Mouse (Mus musculus): ENCODE measurements around the gene Cdk12.

Cdk12 gene

DNA sequence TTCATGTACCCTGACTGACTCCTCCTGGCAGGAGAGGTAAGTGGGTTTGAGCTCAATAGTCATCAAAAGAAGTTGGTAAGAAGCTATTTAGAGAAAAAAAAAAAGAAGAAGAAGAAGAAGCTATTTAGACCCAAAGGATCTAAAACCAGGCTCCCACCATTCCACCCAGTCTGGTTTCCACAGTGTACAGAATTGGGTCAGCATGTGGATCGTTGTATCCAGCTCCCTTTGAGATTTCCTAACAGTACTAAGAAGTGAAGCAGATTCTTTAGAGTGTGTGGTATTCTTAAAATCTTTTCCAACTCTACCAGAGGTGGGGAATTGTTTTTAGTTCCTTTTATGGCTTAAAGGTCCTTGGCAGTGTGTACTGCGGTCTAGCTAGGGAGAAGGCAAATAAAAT is 50.9 kb downstream of the Cdk12 start:
- no peak for DNase-seq (ENCODE audit: low spot score in 2 of 2)

GRCm38 (mm10) chr11:98260706-98261479 is 58.0 kb downstream of the Cdk12 start:
- no peak for DNase-seq (ENCODE audit: low spot score in 2 of 2)

- peak; percentile 94 to 95 for DNase-seq (ENCODE audit: low spot score in 2 of 2)
These were observed 62.2 kb downstream of the Cdk12 start for GRCm38 (mm10) chr11:98265039-98265438.

DNA sequence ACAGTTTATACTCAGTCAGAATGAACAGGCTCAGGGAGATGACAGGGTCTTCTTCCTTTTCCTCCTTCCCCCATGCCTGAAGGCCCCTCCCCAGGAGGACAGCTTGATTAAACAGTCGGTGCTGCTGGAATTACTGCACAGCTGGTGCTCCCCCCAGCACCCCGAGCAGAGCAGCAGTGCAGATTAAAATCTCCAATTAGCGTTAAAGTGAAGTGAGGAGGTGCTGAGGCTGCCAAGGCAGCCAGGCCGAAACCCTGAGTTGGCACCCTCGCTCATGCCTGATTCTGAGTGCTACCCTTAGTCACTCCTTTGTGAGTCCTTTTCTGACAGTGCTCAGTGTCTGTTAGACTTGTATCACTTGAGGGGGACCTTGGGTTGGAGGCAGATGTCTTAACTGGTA is 63.0 kb downstream of the Cdk12 start:
- no peak for DNase-seq (ENCODE audit: low spot score in 2 of 2)

DNA sequence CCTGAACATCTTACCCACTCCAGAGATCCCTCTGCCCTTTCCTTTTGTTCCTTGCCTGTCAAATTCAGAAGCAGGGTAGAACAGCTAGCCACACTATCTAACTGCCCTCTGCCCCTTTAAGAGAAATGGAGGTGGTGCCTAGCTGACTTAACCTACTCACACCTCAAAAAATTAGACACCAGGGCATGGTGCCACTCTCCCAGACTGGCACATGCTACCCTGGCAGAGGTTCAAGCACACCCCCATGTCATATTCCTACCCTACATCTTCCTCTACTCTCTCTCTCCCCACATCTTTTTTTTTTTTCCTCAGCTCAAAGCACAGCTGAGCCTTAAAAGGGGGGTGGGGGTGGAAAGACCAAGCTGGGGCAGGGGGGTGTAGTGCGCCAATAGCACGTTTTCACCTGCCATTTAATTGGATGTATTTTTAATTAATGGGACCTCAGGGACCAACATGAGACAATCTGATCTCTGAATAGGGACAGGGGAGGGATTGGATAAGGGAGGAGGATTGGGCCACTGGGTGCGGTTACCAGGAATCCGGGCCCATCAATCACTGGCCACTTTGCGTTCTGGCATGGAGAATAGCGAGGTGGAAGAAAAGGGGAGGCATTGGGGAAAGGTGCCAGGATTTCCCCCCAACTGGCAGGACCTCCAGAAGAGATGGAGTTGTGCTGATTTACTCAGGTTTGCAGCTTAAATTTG is 64.0 kb downstream of the Cdk12 start:
- no peak for DNase-seq (ENCODE audit: low spot score in 2 of 2)

DNA sequence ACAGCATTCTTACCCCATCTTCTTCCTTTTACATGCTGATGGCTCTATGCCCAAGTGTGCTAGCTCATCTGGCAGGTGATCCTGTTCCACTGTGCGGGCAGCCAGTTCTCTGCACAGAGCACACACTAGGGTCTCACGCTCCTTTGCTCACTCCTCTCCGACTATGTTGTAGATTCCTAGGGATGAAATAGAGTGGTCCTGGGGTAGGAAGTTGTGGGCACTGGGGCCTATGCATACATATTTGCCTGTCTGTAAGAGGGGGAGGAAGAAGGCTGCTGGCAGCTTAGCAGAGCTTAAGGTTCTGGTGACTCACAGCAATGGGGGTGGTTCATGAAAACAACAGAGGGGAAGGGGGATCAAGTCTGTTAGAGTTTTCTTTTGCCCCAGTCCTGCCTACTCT is 67.2 kb downstream of the Cdk12 start:
- peak; percentile 61 to 68 for DNase-seq (ENCODE audit: low spot score in 2 of 2)

GRCm38 (mm10) chr11:98270466-98270865 is 67.6 kb downstream of the Cdk12 start:
- no peak for DNase-seq (ENCODE audit: low spot score in 2 of 2)

- DNase-seq (ENCODE audit: low spot score in 2 of 2), result no peak
These were observed 80.9 kb downstream of the Cdk12 start for GRCm38 (mm10) chr11:98283740-98284139.

DNA sequence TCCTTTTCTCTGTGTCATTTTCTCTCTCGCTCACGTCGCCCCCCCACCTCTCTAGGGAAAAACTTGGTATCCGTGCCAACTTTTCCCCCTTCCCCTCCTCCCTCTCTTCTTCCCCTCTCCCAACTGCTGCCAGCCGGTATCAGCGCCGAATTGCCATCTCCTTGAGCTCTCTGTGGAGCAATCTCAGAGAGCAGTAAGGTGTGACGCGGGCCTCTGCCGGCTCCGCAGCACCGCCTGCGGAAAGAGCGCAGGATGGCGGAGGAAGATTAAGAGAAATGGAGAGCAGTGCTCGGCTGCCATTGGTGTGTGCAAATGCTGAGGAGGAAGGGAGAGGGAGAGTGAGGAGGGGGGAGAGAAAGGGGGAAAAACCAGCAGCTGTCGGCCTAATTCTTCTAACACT is 81.4 kb downstream of the Cdk12 start:
- DNase-seq (ENCODE audit: low spot score in 2 of 2), result peak; percentile 57 to 64

DNA sequence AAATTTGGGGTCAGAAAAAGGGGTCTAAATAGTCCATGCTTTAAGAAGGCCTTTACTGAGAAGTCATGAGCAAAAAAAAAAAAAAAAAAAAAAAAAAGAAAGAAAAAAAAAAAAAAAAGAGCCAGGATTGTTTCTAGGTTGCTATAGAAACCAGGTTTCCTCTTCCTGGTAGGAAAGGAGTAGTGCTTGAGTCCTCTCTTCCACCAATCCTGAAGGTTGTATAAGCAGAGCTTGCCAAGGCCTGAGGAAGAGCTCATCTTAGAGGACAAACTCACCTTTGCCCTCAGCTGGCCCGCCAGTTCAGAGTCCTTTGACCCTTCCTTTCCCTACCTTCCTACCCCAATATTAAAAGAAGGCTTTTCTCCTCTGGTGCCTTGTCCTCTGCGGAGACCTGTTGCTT is 82.5 kb downstream of the Cdk12 start:
- no peak for DNase-seq (ENCODE audit: low spot score in 2 of 2)

- no peak for DNase-seq (ENCODE audit: low spot score in 2 of 2)
These were observed 84.7 kb downstream of the Cdk12 start for GRCm38 (mm10) chr11:98287531-98287930.

DNA sequence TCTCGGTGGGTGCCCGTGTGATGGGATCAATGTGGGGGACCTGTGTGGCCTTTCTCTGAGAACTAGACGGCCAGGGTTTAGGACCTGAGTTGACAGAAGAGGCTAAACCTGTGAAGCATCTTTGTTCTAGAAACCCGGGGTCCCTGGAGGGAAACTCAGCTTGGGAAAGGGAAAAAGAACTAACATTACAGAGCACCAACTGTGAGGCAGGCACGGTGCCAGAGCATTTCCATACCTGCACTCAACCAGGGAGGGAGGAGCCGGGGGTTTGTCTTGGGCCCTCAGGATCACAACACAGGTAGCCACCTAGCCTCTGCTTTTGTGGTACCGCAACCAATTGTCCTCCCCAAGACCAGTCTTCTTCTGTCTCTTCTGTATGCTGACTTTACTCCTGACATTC is 85.1 kb downstream of the Cdk12 start:
- no peak for DNase-seq (ENCODE audit: low spot score in 2 of 2)

DNA sequence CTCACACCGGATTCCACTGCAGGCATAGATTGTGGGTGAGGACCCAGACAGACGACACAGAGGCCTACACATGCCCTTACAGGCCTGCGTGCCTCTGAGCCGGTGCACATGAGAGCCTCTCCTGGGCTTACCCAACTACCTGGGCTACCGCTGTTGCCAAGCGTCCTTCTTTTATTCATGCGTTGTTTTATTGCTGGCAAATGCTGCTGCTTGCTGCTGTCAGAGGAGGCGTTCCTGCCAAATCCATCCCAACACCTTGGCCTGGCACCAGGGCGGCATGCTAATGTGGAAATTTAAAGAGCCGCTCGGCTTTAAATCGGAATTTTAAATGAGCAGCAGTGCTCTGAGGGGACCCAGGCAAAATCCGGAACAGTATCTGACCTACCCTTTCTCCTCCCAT is 87.0 kb downstream of the Cdk12 start:
- DNase-seq (ENCODE audit: low spot score in 2 of 2), result peak in 1 of 2 experiments; percentile 43

DNA sequence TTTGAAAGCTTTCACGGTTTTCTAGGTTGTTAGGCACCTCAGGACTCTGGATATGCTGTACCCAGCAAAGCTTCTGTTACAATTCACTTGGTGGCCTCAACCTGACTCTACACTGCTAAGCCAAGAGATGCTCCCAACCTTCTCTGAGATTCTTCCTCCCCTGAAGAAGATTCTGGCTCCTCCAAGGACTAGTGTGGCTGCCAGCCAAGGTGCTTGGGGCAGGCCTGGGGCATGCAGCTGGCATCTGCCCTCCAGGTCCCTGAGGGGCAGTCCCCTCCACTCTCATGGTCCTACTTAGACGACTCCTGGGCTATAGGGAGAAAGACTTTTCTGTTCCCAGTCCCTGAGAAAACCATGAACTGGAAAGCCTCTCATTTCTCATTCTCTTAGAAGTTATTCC is 88.0 kb downstream of the Cdk12 start:
- no peak for DNase-seq (ENCODE audit: low spot score in 2 of 2)

- DNase-seq (ENCODE audit: low spot score in 2 of 2), result no peak
These were observed 90.2 kb downstream of the Cdk12 start for GRCm38 (mm10) chr11:98293070-98293469.

DNA sequence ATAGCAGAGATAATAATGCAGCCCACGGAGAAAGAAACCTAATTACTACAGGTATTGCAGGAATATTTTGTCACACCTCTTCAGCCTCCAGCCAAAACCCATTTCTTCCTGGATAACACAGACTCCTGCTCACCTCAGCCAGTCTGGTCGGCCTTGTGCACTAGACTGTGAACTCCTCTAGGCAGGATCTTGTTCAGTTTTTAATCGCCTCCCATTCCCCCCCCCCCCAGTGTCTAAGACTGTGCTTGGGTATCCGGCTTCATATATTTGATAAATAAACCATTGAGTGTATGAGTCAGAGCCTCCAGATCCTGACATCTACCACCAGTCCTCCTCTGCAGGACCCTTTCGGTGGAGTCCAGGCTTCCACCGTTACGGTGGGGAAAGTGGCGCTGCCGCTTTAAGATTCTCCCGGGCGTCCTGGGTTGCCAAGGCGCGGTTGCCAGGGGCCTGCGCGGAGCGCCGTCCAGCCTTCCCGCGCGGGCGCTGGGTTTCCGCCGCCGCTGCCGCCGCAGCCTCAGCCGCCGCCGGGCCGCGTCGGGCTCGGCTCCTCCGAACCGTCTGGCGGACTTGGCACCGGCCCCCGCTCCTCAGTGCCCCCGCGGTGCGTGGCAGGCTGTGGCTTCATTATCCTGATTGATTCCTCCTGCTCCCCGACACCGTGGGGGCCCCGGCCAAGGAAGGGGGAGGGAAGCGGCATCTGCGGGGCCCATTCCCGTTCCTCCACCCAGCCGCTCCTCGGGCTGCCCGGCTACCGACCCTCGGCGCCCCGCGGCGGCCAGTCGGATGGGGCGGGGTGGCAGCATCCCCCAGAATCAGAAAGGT is 91.5 kb downstream of the Cdk12 start:
- DNase-seq (ENCODE audit: low spot score in 2 of 2), result peak; percentile 77 to 80

DNA sequence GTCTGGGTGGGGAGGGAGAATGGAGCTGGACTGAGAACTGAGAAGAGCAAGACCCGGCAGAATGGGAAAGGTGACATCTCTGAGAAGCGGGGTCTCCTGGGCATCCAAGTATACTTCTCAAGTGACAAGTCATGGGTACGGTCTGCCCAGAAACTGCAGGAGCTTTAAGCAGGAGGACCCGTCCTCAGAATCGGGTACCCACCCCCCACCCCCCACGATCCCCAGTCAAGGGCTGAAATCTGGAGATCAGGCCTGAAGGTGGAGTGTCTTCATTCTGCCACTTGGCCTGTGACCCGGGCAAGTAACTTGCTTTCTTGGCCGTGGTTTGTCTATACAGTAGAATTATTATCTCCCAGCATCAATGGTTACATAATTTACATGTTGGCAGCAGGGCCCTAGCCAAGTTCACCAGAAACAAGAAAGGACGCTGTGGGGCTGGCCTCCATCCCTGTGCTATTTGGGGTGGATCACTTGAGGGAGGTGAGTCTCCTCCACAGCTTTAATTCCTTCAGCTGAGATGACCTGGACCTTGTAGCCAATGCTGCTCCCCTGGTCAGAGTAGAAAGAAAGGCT is 92.2 kb downstream of the Cdk12 start:
- peak in 1 of 2 experiments; percentile 42 for DNase-seq (ENCODE audit: low spot score in 2 of 2)

DNA sequence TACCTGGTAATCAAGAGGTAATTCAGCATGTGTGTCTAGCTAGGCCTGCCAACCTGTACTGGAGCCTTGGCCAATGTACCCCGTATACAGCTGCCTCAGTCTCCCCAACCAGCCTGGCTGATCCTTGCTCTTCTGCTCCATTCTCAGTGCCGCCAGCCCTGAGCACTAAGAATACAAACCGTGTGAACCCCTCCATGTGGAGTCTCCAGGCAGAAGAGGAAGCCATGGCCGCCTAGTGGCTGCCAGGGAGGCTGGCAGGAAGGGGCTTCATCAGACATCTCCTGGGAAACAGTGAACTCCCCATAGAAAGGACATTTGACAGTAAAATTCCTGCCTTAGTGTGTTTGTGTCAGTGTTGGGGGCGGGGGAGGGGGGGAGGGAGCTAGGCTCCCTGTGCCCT is 93.4 kb downstream of the Cdk12 start:
- DNase-seq (ENCODE audit: low spot score in 2 of 2), result peak in 1 of 2 experiments; percentile 66

GRCm38 (mm10) chr11:98296916-98297315 is 94.1 kb downstream of the Cdk12 start:
- no peak for DNase-seq (ENCODE audit: low spot score in 2 of 2)

DNA sequence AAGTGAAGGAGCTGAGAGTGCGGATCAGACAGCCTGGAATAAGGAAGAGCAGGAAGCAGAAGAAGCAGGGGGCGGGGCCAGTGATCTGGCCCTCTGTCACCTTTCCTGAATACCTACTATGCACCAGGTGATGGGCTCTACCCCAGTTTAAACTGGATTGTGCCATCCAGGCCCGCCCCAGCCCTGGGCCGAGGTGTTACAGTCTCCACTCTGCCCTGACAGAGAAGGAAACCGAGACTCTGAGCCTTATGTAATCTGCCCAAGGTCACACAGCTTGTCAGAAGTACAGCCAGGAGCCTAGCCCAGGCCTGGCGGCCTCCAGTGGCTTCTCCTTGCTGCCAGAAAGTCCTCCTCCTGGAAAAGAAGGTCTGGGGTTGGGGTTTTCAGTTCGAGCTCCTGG is 94.9 kb downstream of the Cdk12 start:
- DNase-seq (ENCODE audit: low spot score in 2 of 2), result no peak

GRCm38 (mm10) chr11:98298484-98299205 is 95.8 kb downstream of the Cdk12 start:
- no peak for DNase-seq (ENCODE audit: low spot score in 2 of 2)
